Mouse (Mus musculus) frontal cortex, postnatal 36 days (tissue): ENCODE results near the gene Ptprd.

Source experiments
- DNase-seq, 2 experiments: peaks; one replicate each; pipeline ENCODE4 v3.0.0; 2022; ENCODE audit warnings: low spot score in 2 of 2

Gene Ptprd

DNA sequence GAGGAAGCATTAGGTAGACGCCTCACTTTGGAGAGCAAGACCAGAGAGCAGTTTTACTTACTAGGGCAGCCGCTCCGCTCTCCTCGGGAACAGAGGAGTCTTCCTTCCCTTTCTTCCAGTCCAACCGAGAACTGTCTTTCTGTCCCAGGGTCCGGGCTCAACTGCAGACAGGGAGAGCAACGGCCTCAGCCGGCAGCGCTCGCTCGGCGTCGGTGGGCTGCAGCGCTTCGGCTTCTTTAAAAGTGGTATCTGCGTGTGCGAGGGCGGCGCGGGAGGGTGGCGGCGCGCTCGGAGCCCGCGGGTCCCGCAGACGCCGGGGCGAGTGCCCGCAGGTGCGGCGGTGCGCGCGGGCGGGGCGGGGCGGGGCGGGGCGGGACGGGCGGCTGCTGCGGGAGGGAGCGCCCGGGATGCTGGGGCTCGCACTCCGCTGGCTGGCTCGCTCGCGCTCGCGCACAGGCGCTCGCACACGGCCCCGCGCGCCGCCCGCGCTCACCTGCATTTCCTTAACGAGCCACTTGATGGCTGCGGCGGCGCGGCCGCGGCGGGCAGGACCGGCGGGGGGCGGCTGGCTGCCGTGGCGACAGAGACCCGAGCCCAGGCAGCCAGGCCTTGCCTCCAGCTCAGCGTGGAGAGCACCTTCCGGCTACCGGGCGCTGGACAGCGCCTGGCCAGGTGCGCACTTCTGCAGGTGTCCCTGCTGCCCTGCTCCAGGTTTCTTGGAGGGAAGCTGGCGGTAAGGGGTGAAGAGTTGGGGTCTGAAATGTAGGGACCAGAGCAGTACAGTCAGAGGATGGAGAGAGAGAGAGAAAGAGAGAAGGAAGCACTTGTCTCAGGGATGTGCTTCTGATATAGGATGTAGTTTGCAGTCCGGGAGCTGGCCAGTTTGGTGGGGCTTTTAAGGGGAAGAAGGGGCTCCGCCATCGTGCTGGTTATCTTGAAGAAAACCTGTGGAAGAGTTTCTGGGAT is at the start of gene Ptprd:
Ptprd (minus strand) TSS at position 433 of the 966 bp plus-strand sequence.
- peak; percentile 48 to 68 for DNase-seq

DNA sequence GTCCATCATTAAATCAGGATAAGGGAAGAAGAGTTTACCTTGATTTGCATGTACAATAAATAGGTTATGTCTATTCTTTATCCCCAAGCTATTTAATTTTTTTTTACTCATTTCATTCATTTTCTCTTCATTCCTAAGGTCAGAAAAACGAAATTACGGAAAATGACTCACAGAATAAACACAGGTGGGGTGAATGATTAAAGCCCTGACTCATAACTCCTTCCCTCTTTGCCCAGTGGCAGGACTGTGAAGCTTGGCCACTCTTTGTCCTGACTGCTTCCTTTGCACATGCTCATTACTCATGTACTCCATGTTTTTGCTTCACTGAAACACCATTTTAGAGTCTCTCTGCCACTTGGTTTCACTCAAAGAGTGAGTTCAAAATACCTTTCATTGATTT is 24.1 kb upstream of the Ptprd start:
- no peak for DNase-seq

- no peak for DNase-seq
These were observed 23.6 kb upstream of the Ptprd start for GRCm38 (mm10) chr4:78235316-78235715.

DNA sequence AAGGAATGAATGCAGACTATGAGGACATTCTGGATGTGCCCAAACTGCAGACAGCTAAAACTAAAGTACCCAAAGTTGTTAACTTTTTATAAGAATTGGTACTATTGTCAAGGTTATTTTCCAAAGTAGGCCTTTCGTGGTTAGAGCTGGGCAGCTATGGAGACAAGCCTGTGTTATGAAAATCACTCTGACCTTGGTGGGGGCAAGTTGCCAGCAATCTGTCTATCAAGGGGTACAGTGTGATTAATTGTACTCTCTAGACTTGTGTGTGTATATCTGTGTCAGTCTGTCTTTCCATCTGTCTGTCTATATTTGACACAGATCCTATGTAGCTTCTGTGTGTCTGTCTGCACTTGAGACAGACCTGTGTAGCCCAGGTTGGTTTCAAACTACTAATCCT is 22.9 kb upstream of the Ptprd start:
- no peak for DNase-seq

DNA sequence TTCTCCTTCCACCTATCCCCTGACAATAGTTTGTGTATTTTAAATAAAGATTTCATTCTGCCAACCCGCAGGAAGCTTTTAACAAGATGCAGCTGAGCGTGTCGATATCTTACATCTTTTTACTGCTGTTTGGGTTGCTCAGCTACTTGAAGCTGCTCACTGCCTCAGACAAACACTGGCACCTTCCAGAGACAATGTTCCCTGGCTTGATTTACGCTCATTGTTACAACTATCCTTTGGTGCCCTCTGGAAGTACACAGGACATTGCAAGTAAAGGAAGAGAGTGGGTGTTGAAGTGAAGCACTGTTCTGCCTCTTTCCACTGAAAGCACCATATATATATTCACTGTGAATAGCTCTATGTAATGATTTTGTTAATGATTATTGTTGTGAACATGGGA is 2.2 kb upstream of the Ptprd start:
- peak; percentile 16 to 31 for DNase-seq

DNA sequence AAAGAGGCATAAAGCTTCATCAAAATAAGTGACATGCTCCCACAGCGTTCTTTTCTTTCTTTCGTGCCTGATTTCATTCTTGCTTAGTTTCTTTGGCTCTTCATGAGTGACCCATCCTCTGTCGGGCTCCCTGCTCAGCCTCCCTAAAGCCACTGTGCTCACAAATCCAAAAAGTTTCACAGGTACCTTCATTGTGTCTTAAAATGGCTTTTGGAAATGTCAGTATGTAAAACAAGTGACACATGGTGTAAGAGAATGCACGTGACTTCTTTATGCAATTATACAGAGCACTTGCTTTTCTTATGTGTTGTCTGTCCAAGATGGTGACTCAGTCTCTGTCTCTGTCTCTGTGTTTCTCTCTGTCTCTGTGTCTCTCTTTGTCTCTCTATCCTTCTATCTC is 1.2 kb upstream of the Ptprd start:
- peak; percentile 3 to 20 for DNase-seq

GRCm38 (mm10) chr4:78210878-78211528 is 758 bp downstream of the Ptprd start:
- peak; percentile 43 to 54 for DNase-seq

DNA sequence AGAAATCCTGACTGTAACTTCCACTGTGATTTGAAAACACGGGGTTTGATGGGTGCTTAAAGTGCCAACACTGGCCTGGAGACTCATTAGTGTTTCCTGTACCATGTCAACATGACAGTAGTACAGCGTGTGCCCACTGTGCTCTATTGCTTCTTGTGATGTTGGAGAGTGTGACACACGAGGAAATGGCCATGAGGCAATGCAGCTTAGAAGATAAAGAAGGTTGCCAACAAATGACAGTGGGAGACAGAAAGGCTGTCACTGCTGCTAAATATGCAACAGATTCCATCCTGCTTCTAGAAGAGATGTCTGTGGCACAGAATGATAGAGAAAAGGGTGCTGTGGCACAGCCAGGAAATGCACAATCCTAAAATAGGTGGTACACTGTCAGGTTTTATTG is 6.7 kb downstream of the Ptprd start:
- DNase-seq = peak in 1 of 2 experiments; percentile 8

DNA sequence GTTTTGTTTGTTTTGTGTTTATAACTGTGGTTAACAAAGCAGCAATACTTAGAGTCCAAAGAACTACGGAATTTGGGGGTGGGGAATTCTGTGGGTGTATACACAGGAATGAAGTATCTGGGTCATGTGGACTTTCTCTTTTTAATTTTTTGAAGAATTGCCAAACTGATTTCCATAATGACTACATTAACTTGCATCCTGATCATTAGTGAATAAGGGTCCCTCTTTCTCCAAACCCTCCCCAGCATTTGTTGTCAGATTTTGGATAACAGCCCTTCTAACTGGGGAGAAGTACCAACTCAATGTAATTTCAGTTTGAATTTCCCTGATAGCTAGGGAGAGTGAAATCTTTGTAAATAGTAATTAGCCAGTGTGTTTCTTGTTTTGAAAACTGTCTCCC is 43.3 kb downstream of the Ptprd start:
- no peak for DNase-seq

DNA sequence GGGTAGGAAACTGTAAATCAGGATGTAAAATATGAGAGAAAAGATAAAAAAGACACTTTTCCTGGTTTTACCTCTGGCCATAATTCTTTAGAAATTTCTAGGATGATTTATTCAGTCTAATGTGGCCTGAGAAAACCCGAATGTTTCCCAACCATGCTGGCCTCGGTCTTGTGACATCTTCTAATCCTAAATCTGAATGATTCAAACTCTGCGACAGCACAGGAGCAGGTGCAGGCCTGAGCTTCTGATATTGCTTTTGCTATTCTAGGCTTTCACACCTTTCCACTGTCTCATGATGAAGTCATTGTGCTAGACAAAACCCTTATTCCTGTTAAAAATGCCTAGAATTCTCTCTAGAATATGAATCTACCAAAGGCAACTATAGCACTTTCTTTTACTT is 51.3 kb downstream of the Ptprd start:
- peak in 1 of 2 experiments; percentile 36 for DNase-seq

- DNase-seq = no peak
These were observed 61.2 kb downstream of the Ptprd start for GRCm38 (mm10) chr4:78150561-78150960.

DNA sequence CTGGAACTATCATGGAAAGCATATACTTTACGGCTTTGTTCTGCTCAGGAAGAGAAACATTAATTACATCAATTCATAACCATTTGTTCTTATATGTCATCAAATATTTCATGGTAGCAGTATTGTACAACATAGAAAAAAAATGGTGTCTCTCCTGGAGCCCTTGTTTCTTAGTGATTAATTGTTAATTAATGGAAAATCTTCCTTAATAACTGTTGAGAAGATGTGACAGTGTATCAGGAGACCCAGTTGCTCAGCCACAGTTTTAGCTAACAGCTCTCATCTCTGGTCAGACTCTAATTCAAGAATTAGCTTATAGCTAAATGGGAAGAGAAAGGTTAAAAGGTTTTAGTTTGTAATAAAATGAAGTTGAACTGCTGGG is 69.0 kb downstream of the Ptprd start:
- no peak for DNase-seq

- no peak for DNase-seq
These were observed 69.5 kb downstream of the Ptprd start for GRCm38 (mm10) chr4:78142088-78142766.

DNA sequence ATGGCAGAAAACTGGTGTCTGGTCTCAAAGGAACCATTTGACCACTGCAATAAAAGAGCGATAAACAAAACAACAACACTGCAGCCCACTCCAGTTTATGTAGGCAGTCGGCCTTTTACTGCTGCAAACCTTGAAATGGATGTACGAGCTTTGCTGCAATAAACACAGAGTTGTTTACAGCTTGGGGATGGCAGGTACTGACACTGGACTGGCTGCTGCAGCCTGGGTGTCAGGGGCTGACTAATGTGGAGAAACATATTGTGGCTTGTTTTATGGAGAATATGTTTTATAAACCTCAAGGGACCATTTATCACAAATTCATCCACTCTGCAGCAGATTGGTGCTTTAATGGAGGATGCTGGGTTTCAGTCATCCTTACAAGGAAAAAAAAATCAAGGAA is 100.9 kb downstream of the Ptprd start:
- DNase-seq = no peak

- DNase-seq = peak in 1 of 2 experiments; percentile 22
These were observed 114.2 kb downstream of the Ptprd start for GRCm38 (mm10) chr4:78097526-78097925.

- no peak for DNase-seq
These were observed 129.0 kb downstream of the Ptprd start for GRCm38 (mm10) chr4:78082744-78083143.

DNA sequence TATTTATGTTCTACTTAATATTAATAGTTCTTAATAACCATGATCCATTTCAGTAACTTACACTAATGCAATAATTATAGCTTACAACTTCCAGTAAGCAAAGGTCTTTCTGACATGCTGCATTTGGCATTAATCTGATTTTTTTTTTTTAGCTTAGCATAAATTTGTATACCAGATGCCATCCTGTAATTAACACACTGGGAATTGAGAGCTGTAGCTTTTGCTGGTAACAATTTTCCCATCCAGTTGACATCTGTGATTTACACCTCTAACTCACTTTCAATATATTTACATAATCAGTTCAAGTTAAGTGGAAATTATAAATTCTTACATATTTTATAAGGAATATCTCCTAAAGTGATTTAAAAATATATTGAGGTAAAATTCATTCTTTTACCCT is 134.3 kb downstream of the Ptprd start:
- DNase-seq = no peak

DNA sequence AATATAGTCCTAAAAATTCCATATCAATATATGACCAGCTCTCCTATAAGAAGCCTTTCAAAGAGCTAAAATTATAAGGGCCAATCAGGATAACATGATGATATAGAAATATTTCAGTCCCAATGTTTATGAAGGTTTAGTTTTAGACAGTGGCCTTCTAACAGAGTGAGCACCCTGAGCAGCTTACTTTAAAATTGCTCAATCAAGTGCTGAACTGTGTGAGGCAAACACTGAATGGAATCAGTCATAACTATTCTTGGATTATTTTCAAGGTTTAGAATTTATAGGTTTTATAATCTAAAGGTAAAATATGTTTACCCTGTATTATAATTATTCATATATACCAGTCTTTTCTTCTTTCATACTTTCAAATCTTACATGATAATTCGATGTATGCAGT is 134.7 kb downstream of the Ptprd start:
- no peak for DNase-seq

GRCm38 (mm10) chr4:78038401-78038800 is 173.4 kb downstream of the Ptprd start:
- peak; percentile 6 to 19 for DNase-seq

DNA sequence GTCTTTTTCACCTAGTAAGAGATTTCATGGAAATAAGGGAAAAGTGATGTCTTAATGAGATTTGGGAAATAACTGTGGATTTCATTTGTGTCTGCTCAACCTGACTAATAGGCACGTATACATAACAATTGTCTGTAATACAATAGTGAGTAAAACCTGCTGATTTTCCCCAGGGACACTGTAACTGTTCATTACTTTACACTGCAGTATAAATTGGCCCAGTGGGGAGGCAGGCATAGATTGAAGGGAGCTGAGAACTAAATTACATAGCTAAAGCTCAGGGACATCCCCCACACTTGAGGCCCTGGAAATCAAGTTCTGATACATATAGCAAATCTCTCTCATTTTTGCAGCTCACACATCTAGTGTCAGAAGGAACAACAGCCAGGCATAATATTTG is 209.7 kb downstream of the Ptprd start:
- DNase-seq = no peak

DNA sequence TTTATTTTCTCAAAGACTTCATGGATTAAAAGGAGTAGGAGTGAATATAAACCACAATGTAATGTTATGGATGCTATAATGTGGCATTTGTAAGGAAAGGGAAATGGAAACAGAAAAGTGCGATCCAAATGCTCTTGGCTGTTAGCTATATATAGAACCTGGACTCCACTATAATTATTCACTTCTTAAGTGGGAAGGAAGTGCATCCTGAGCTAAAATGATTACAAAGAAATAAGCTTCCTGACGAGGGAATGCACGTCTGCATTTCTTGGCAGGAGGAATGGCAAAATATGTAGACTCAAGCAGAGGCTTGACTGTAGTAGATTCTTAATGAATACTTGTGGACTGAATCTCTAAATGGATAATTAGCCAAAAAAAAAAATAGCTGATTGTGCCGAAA is 219.1 kb downstream of the Ptprd start:
- no peak for DNase-seq

DNA sequence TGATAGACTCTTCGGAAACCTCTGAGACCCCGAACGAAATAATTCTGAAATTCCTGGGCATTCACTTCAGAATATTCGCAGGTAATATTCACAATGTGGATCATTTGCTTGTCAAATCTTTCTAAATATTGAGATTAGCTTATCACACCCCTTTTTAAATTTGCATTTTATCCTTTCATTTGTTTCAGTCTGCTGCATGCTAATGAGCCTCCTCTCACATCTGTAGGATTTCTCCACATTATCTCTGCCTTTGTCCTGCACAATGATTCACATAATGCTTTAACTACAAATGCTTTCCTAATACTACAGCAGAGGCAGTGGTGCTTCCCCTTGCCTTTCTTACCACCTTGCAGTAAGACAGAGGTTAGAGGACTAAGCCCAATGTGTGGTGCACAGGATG is 229.7 kb downstream of the Ptprd start:
- DNase-seq = no peak
